Mouse (Mus musculus): ENCODE measurements around the gene Soat1. TPM values are rescaled to one million over a fixed set of nuclear protein-coding genes. Genes with fewer than 3 reads are reported as not detected.
"Not testable (repeated sequence)": the region's sequence is repeated elsewhere in the genome, so short reads cannot be mapped to it uniquely, and the experiment has no call there.

Gene Soat1
- polyA plus RNA-seq (2015; fragmentation: Nextera tagmentation; extraction: Ambion mirVana): 43.4 and 45.6 TPM in 2 replicates

DNA sequence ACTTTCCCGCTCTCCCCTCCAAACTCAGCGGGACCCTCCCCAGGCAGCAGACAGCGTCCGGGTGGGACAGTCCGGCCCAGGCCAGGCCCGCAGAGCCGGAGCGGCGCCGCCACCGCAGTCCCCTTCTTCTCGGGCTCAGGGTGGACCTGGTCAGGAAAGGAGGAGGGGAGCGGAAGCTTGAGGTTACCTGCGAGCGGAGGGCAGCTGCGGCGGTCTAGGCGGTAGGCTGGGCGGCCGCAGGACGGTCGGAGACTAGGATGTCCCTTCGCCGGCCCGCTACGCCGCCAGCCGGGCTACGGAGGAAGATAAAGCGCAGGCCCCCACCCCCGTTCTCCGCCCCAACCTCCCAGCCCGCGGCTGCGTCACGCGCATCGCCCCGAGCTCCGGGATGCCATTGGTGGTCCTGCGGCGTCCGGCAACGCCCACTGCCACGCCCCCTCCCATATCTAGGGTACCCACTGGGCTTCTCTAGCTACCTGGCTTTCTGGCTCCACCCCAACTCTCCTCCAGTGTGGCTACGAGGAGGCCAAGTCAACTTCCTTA, at the start of gene Soat1:
Gene Soat1 (minus strand): TSS at position 371 of the 543 bp plus-strand sequence.
- peak; percentile 94 for DNase-seq (ENCODE audit: low spot score)

GRCm38 (mm10) chr1:156523842-156524241, 49.7 kb upstream of the Soat1 start, which contains the start of gene Gm10031:
Gene Gm10031, plus strand, starts transcription at chr1:156524012.
- DNase-seq (ENCODE audit: low spot score): not testable (repeated sequence)

DNA sequence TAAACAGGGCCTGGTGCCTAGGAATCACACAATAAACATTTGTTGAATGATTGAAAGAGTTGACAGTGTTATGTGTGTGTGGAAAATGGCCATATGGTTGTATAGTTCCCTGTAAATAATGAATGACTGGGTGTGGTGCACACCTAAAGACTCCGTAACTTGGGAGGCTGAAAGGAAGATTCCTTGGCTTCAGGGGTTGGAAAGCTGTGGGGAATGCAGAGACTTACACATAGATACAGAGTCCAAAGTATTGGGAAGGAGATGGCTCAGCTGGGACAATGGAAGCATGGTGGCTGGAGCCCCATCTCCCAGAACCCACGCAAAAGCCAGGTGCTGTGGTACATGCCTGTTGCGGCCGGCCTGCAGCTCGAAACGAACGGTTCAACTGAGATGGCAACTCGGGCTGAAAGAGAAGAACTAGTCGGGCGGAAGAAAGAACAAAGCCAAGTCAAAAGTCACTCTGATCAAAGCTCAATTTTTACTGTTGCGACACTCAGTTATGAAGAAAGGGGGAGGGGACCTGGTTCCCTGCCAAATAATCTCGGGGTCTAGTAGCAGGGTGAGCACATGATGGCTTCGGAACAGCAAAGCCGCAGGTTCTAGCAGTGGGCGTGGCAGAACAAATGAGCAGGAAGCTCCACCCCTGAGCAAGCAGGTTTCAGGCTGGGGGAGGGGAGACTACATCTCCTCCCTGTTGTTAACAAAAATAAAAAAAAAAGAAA, 47.8 kb upstream of the Soat1 start:
- DNase-seq (ENCODE audit: low spot score): peak; percentile 81

DNA sequence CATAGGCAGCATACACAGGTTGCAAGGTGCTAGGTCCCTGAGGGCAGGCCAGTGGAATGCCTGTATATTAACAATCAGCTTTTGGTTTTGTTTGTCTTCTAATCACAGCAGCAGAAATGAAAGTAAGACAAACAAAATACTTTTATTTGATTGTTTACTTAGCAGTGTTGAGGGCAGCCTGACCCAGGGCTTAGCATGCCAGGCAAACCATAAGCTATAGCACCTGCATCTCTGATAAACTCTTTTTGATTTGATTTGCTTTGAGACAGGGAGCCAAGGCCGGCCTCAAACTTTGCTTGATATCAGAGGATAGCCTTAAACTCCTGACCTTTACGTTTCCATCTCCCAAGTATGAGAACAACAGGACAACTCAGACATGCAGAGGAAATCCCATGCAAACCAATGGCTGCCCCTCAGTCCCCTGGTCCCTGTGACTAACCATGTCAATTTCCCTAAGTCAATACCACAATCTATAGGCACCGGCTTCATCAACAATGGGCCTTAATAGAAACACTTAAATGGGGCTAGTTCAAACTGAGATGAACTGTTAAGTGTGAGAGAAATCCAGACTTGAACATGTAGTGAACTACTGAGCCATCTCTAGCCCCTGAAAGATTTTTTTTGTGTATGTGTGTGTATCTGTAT, 46.1 kb upstream of the Soat1 start:
- no peak for DNase-seq (ENCODE audit: low spot score)

DNA sequence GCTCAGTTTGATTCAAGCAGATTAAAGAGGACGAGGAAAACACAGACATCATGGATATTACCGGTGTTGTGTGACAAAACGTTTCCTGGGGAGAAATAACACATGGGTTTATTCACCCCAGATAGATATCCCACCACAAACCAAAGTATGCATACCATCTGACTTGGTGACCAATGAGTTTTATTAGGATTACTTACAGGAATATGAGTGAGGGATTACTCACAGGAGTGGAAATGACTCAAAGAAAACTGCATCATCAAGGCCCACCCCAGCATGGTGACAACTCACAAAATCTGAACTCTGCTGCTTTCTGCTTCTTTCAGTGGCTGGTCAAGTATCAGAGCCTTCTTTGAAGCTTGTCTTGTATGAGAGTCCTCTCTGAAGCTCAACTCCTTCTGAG, 33.6 kb upstream of the Soat1 start:
- DNase-seq (ENCODE audit: low spot score): no peak

DNA sequence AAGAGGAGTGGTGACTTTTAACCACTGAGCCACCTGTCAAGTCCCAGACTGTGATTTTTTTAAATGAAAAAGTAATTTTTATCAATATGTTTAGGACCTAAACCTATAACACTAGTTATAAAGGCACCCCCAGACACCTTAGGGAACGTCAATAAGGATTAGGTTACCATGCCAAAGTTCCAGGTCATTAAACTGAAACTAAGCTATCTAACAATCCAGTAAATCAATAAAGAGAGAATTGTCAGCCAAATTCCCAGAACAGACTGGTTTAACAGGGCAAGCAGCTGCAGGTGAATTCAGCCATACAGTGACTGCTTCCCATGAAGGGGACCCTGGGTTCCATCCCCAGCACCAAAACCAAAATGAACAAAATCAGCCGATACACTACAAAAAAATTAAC, 31.8 kb upstream of the Soat1 start:
- no peak for DNase-seq (ENCODE audit: low spot score)

DNA sequence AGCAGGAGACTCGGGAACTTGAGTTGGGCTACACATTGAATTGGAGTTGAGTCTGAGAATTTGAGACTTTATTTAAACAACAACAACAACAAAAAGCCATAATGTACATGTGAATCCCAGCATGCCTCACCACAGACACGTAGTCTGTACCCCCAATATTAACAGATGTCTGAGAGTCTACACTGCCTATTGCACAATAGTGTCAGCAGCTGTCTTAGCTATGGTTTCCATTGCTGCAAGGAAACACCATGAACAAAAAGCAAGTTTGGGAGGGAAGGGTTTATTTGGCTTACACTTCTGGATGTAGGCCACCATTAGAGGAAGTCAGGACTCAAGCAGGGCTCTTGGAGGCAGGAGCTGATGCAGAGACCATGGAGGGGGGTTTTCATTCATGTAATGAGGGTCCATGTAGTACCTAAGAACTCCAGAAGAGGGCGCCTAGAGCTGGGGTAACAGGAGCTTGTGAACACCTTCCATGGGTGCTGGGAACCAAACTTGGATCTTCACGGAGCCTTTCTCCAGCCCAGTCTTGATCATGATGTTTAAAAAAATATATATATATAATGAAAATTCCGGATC, 30.9 kb upstream of the Soat1 start:
- DNase-seq (ENCODE audit: low spot score): peak; percentile 11

GRCm38 (mm10) chr1:156496910-156497309, 22.8 kb upstream of the Soat1 start:
- DNase-seq (ENCODE audit: low spot score): no peak

DNA sequence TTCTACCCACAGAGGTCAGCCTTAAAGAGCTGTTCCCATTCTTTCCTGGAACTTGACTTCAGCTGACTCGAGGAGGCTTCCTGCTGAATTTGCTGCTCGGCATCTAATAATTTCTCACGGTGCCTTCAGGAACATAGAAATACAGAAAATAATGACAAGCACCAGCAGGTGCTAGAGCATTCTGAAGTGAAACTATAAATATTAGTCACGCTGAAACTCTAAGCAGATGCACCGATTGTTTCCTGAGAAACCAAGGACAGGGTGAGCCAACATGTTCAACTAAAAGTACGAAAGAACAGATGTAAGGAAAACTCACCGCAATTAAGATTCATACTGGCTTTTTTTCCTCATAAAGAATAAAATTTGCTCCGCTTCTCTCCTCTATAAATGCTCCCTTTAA, 20.9 kb upstream of the Soat1 start:
- DNase-seq (ENCODE audit: low spot score): no peak

- DNase-seq (ENCODE audit: low spot score): no peak
Observed at GRCm38 (mm10) chr1:156491226-156491796, 17.2 kb upstream of the Soat1 start.

DNA sequence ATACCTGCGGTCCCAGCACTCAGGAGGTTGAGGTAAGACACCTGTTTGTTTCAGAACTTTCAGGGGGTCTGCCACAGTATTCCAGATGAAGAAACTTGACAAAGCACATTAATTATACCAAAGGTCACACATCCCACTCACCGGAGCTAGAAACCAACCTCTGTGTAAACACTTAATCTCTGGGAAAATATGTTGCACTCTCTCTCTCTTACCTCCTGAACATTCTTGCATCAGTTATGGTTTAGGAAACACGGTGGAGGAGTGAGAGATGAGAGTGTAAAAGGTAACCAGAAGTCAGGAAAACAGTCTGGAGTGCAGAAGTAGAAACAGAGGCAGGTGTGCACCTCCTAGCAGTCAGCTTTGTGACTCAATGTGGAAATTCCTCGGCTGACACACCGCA, 13.9 kb upstream of the Soat1 start:
- DNase-seq (ENCODE audit: low spot score): no peak

DNA sequence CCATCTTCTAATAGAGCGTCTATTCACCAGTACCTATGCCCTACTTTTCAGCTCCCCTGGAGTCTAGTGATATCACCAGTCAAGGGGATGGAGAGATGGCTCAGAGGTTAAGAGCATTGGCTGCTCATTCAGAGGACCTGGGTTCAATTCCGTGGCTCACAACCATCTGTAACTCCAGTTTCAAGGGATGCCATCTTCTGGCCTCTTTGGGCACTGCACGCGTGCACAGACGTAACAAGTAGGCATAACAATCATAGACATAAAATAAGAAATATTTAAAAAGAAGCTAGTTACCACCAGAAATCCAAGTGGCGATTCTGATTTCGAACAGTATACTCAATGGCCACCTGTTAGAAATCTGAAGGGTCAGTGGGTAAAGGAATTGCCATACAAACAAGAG, 13.4 kb upstream of the Soat1 start:
- no peak for DNase-seq (ENCODE audit: low spot score)

GRCm38 (mm10) chr1:156481826-156482225, 7.7 kb upstream of the Soat1 start:
- DNase-seq (ENCODE audit: low spot score): no peak

DNA sequence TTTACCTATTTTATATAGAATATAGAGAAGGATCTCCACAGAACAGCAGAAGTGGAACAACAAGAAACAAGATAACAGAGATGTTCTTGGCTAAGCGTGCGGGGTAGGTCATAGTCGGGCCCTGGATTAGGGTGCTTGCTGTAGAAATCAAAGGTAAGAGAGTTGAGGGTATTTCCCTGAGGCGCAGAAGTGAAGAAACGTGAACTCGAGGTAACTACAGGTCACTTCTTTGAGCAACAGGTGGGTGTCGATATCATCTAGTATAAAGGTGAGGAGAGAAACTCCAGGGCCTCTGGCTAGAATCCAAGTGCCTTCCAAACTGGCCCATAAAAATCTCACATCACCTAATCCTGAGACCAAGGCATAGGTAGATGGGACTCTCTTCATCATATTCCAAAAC, 2.4 kb upstream of the Soat1 start:
- DNase-seq (ENCODE audit: low spot score): no peak

- no peak for DNase-seq (ENCODE audit: low spot score)
Observed at GRCm38 (mm10) chr1:156476016-156476415, 1.9 kb upstream of the Soat1 start.

- DNase-seq (ENCODE audit: low spot score): no peak
Observed at GRCm38 (mm10) chr1:156474854-156475253, 723 bp upstream of the Soat1 start.

GRCm38 (mm10) chr1:156473003-156473402, 1.1 kb downstream of the Soat1 start:
- peak; percentile 22 for DNase-seq (ENCODE audit: low spot score)

- DNase-seq (ENCODE audit: low spot score): no peak
Observed at GRCm38 (mm10) chr1:156471955-156472354, 2.2 kb downstream of the Soat1 start.

- no peak for DNase-seq (ENCODE audit: low spot score)
Observed at GRCm38 (mm10) chr1:156471071-156471470, 3.1 kb downstream of the Soat1 start.

DNA sequence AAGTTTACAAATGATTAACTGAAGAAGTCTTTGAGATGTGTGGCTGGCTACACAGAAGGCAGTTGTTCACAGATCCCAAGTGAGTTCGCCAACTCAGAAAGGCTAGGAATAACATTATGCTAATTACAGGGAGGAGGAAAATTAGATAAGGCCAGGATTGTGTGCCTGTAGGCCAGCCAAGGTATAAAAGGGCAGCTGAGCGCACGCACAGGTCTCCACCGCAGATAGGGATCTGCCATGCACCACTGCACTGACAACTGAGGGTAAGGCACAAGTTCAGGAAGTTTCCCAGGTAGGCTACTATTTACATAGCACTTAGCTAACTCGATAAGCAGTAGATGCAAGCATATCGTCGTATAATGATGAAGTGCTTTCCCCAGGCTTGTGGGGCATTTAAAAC, 3.6 kb downstream of the Soat1 start:
- no peak for DNase-seq (ENCODE audit: low spot score)

DNA sequence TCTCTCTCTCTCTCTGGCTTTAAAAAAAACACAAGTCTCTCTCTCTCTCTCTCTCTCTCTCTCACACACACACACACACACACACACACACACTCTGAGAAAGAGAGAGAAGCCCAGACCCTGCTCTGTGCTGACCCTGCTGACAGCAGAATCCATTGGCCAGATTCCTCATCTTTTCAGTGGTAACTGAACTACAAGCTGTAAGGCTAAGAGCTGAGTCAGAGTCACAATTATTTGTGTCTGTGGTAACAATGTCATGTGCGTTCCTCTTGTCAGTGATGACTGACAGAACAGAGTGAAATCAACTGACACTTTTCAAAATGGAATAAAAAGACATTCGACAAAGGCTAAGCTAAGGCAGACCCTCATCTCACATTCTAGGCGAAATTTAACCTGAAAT, 5.6 kb downstream of the Soat1 start:
- DNase-seq (ENCODE audit: low spot score): no peak

DNA sequence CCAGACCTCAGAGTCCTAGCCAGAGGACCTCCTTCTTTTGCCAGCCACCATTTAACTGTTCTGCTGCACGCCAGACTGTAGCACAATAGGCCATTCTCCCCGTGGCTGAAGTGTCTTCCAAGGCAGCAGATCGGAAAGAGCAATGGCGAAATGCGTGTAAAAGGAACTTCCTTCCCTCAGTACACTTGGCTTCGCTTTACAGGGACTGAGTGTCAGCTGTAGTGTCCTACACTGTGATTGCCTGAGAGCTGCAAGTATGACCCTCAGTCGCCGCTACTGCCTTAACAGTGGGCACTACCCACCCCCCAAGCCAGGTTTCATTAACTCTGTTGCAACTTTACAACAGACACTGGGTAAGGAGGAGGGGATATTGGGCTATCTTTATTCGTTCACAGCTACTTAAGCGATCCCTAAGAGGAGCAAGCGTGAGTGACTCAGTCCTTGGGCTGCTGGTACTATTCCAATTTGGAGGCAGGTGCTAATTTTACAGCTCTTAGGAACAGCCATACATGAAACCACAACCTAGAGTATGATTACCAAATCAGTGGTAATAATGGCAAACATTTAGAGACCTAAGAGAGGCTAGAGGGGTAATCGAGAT, 6.4 kb downstream of the Soat1 start:
- DNase-seq (ENCODE audit: low spot score): no peak
